Mouse (Mus musculus): ENCODE measurements around the gene Pbrm1. TPM values are rescaled to one million over a fixed set of nuclear protein-coding genes. Genes with fewer than 3 reads are reported as not detected.

The Pbrm1 gene
- polyA plus RNA-seq, 1 experiment from 2014 or later: 184 TPM

DNA sequence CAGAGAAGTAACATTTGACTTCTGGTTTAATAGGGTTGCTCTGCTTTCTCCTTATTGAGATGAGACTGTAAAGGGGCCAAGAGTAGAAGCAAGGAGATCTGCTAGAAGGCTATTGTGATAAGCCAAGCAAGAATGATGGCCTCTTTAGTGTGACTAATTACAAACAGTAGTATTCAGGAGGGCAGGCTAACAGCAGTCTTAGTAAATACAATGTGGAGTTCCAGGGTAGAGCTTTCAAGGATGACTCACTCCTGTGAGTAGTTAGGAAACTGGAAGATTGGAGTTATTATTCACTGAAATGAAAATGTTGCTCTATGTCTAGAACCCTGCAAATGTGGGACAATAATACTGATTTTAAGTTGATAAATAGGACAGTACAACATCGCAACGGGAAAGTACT, 69.6 kb downstream of the Pbrm1 start:
- no peak for ATAC-seq (ENCODE audit: low FRiP score, low read depth)
- WGBS: 96% methylated on average over 2 of the region's 2 CpGs
- H3K4me3 ChIP-seq: no peak overlapping the region
- H3K4me2 ChIP-seq (replicated peaks): no peak overlapping the region
- H3K4me1 ChIP-seq: no peaks in the 10 kb centered on the region
- H3K36me3 ChIP-seq: peaks cover 76% of the 10 kb centered on the region
- H3K27me3 ChIP-seq (replicated peaks): no peaks in the 10 kb centered on the region
- H3K9me3 ChIP-seq: no peaks in the 10 kb centered on the region
- H3K9ac ChIP-seq: no peak overlapping the region
- H3K27ac ChIP-seq: no peak overlapping the region

DNA sequence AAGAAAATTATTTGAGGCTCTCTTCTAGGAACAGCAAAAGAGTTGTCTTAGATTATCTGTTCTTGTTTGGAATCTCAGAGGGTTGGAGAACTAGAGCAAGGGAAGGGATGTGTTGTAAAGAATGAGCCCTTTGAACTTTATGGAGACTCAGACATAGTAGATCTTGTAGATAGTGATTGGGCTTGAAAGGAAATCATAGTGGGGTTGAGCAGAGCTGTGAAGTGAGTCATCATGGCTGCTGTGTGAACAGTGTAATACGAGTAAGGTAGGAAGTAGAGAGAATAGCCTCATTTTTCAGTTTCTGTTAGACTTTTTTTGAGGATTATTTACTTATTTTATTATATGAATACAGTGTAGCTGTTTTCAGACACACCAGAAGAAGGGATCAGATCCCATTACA, 71.0 kb downstream of the Pbrm1 start:
- Histone ChIP-seq H3K36me3 (peaks cover 78% of the 10 kb centered on the region), H3K4me3 (no peak overlapping the region), H3K27ac (no peak overlapping the region), H3K9ac (no peak overlapping the region), H3K27me3 (replicated peaks) (no peaks in the 10 kb centered on the region), H3K9me3 (no peaks in the 10 kb centered on the region), H3K4me1 (no peaks in the 10 kb centered on the region), H3K4me2 (replicated peaks) (no peak overlapping the region)
- 79% methylated on average over 1 of the region's 1 CpGs for WGBS
- no peak for ATAC-seq (ENCODE audit: low FRiP score, low read depth)

DNA sequence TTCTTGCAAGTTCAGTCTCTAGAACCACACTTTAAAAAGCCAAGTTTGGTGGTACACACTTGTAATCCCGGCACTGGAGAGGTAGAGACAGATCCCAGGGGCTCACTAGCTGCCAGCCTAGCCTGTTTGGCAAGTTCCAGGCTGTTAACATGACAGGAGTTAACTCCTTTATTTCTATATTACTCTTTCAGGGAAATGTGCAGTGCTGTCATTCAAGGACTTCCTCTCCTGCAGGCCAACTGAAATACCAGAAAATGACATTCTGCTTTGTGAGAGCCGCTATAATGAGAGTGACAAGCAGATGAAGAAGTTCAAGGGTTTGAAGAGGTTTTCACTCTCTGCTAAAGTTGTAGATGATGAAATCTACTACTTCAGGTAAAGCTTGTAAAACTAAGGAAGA, 86.2 kb downstream of the Pbrm1 start:
- ATAC-seq (ENCODE audit: low FRiP score, low read depth): no peak

GRCm38 (mm10) chr14:31110613-31111012, 91.7 kb downstream of the Pbrm1 start:
- H3K36me3 ChIP-seq: peaks cover 75% of the 10 kb centered on the region

More for the DNA sequence above, 86.2 kb downstream of the Pbrm1 start:
- Histone ChIP-seq H3K9ac (no peak overlapping the region), H3K27ac (no peak overlapping the region), H3K27me3 (replicated peaks) (no peaks in the 10 kb centered on the region), H3K4me1 (no peaks in the 10 kb centered on the region), H3K36me3 (peaks cover 67% of the 10 kb centered on the region), H3K9me3 (no peaks in the 10 kb centered on the region), H3K4me3 (no peak overlapping the region), H3K4me2 (replicated peaks) (no peak overlapping the region)
- whole genome bisulfite sequencing: 92% methylated on average over 2 of the region's 2 CpGs

DNA sequence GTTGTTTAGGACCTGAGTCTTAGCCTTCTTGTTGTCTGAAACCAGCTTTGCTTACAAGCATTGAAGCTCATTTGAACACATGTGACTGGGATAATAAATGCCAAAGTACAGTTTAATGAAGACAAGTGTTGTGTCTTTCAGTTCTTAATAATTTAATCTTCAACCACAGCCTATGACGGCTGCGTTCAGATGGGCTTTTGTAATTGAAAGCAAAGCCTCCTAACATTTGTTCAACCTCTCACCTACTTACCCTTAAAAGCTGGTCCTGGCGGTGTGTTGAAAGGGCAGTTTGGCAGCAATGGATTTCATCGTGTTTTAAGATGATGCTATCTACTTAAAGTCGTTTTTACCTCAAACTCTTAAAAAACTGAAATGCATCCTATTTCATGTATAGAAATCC, 93.2 kb downstream of the Pbrm1 start:
- Histone ChIP-seq H3K9me3 (no peaks in the 10 kb centered on the region), H3K4me3 (no peak overlapping the region), H3K27ac (no peak overlapping the region), H3K27me3 (replicated peaks) (no peaks in the 10 kb centered on the region), H3K9ac (no peak overlapping the region), H3K4me2 (replicated peaks) (no peak overlapping the region), H3K4me1 (no peaks in the 10 kb centered on the region), H3K36me3 (peaks cover 73% of the 10 kb centered on the region)
- ATAC-seq (ENCODE audit: low FRiP score, low read depth): no peak
- WGBS: 89% methylated on average over 5 of the region's 5 CpGs

More at GRCm38 (mm10) chr14:31110613-31111012, 91.7 kb downstream of the Pbrm1 start:
- Histone ChIP-seq H3K9me3 (no peaks in the 10 kb centered on the region), H3K4me1 (no peaks in the 10 kb centered on the region), H3K4me3 (no peak overlapping the region), H3K27ac (no peak overlapping the region), H3K9ac (no peak overlapping the region), H3K4me2 (replicated peaks) (no peak overlapping the region), H3K27me3 (replicated peaks) (no peaks in the 10 kb centered on the region)
- ATAC-seq (ENCODE audit: low FRiP score, low read depth): no peak
- 87% methylated on average over 3 of the region's 3 CpGs for WGBS

GRCm38 (mm10) chr14:31114011-31114410, 95.1 kb downstream of the Pbrm1 start:
- Histone ChIP-seq H3K27ac (no peak overlapping the region), H3K4me3 (no peak overlapping the region), H3K9me3 (no peaks in the 10 kb centered on the region), H3K4me1 (no peaks in the 10 kb centered on the region), H3K27me3 (replicated peaks) (no peaks in the 10 kb centered on the region), H3K36me3 (peaks cover 74% of the 10 kb centered on the region), H3K4me2 (replicated peaks) (no peak overlapping the region), H3K9ac (no peak overlapping the region)
- ATAC-seq (ENCODE audit: low FRiP score, low read depth): no peak
- 84% methylated on average over 3 of the region's 3 CpGs for WGBS

GRCm38 (mm10) chr14:31115522-31115921, 96.6 kb downstream of the Pbrm1 start:
- Histone ChIP-seq H3K4me1 (no peaks in the 10 kb centered on the region), H3K9ac (no peak overlapping the region), H3K27ac (no peak overlapping the region), H3K27me3 (replicated peaks) (no peaks in the 10 kb centered on the region), H3K4me3 (no peak overlapping the region), H3K4me2 (replicated peaks) (no peak overlapping the region), H3K9me3 (no peaks in the 10 kb centered on the region), H3K36me3 (peaks cover 60% of the 10 kb centered on the region)
- no peak for ATAC-seq (ENCODE audit: low FRiP score, low read depth)
- WGBS: 90% methylated on average over 2 of the region's 2 CpGs

DNA sequence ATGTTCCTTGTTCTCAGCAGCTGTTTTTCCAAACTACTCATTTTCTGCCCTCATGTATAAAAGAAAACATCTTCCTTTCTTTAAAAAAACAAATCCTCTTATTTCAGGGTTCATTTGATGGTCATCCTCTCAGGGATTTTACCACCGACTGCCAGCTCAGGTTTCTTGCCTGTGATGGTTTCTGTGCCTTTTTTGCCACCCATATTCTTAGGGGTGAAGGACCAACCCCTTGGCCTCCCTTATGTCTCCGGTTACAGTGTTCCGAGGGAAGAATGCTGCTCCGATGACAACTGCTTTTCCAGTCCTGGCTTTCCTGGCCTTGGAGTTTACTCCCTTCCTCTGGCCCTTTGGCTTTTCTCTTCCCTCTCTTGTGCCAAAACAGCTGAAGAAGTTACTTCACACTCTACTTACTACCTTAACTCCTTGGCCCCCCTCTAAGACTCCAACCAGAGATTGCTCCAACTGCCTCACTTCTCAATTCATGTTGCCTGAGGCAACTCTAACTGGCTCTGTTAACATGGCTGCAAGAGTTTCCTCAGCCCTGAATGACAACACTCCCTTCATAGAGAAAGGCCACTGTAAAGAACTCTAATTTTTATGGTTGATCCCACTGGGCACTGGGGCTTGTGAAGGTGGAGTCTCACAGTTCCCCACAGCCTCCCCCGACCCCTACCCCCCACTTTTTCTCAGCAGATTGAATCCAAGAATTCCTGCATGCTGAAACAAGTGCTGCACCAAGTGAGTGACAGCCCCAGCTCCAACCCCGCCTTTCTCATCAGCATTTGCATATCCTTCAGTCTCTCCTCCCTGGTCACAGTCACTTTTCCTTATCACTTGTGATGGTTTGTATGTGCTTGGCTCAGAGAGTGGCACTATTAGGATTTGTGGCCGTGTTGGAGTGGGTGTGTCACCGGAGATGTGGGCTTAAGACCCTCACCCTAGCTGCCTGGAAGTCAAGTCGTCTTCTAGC, 106.5 kb downstream of the Pbrm1 start:
- 0 out of 2 replicates have a peak overlapping the region, but pooled peaks have one; percentile 21 for H3K9ac ChIP-seq

GRCm38 (mm10) chr14:31126826-31127225, 107.9 kb downstream of the Pbrm1 start:
- Histone ChIP-seq H3K4me1 (peaks cover 37% of the 10 kb centered on the region), H3K9me3 (no peaks in the 10 kb centered on the region), H3K9ac (no peak overlapping the region; the same call in 1 of the 2 replicates), H3K4me2 (replicated peaks) (peak overlapping the region; percentile 42), H3K27me3 (replicated peaks) (no peaks in the 10 kb centered on the region), H3K36me3 (peaks cover 8% of the 10 kb centered on the region), H3K27ac (no peak overlapping the region), H3K4me3 (no peak overlapping the region)
- 93% methylated on average over 8 of the region's 8 CpGs for WGBS
- no peak for ATAC-seq (ENCODE audit: low FRiP score, low read depth)

More for the DNA sequence above, 106.5 kb downstream of the Pbrm1 start:
- no peaks in the 10 kb centered on the region for H3K27me3 ChIP-seq (replicated peaks)
- ATAC-seq (ENCODE audit: low FRiP score, low read depth): no peak
- H3K4me1 ChIP-seq: peaks cover 30% of the 10 kb centered on the region
- no peak overlapping the region for H3K4me3 ChIP-seq
- H3K9me3 ChIP-seq: no peaks in the 10 kb centered on the region
- no peak overlapping the region for H3K27ac ChIP-seq
- peaks cover 16% of the 10 kb centered on the region for H3K36me3 ChIP-seq
- 72% methylated on average over 9 of the region's 9 CpGs for WGBS
- peak overlapping the region; percentile 14; the same call in 1 of the 2 replicates for H3K4me2 ChIP-seq (replicated peaks)

- 3% methylated on average over 23 of the region's 23 CpGs for WGBS
- 0 out of 2 replicates have a peak overlapping the region, but pooled peaks have one; percentile 20 for H3K27ac ChIP-seq
- peak overlapping the region; percentile 74 for H3K9ac ChIP-seq
- H3K27me3 ChIP-seq (replicated peaks): no peaks in the 10 kb centered on the region
- no peak for ATAC-seq (ENCODE audit: low FRiP score, low read depth)
- peaks cover 51% of the 10 kb centered on the region for H3K4me1 ChIP-seq
- no peaks in the 10 kb centered on the region for H3K9me3 ChIP-seq
- H3K36me3 ChIP-seq: peaks cover 2% of the 10 kb centered on the region; the same call in 1 of the 2 replicates
- H3K4me3 ChIP-seq: peak overlapping the region; percentile 71
- H3K4me2 ChIP-seq (replicated peaks): peak overlapping the region; percentile 90
These were observed 109.3 kb downstream of the Pbrm1 start for GRCm38 (mm10) chr14:31128101-31128825.

DNA sequence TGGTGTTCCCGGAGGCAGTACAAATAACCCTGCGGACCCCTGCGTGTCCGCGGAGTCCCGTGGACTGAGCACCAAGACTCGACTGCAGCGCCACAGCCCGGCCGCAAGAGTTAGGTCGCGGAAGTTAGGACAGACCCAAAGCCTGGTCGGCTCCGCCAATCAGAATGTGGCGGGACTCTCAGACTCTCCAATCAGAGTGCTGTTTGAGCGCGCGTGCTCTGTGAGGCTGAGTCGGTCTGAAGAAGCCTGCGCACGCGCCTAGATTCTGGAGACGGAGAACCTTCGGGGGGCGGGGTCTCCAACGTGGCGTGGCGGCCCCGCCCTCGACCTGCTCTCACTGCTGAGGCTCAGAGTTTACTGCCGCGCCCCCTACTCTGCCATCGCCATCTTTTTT, 109.9 kb downstream of the Pbrm1 start, which contains the start of gene Smim4:
TSS of gene Smim4 (minus strand) at position 131 of the 394 bp plus-strand sequence.
- peaks cover 56% of the 10 kb centered on the region for H3K4me1 ChIP-seq
- under 1% methylated on average over 33 of the region's 33 CpGs for WGBS
- no peaks in the 10 kb centered on the region for H3K9me3 ChIP-seq
- H3K36me3 ChIP-seq: no peaks in the 10 kb centered on the region; the same call in 1 of the 2 replicates
- peak within 1 kb of the TSS; percentile 71 for H3K4me3 ChIP-seq
- H3K27ac ChIP-seq: peak within 1 kb of the TSS; percentile 79; the same call in 1 of the 2 replicates
- H3K4me2 ChIP-seq (replicated peaks): peak within 1 kb of the TSS; percentile 90
- ATAC-seq (ENCODE audit: low FRiP score, low read depth): peak; percentile 95
- H3K27me3 ChIP-seq (replicated peaks): no peaks in the 10 kb centered on the region
- peak within 1 kb of the TSS; percentile 74 for H3K9ac ChIP-seq
